Mouse (Mus musculus) embryonic facial prominence, embryonic 13.5 days (tissue): ENCODE measurements at regions not wholly inside any gene's neighbourhood (a gene's known extent, or its start where the extent isn't known, plus 50 kb on each side); places are given as distances from the start of the nearest gene placed in this dataset.

Experiments used
- ATAC-seq: fragments of 200-750 bp; cut with Nextera tagmentation; 2 replicates; pipeline ENCODE4 v1.8.0; 2017; ENCODE audit warnings: low read depth; ENCODE audit not compliant: insufficient number of reproducible peaks, insufficient read depth, low FRiP score, low TSS enrichment
- H3K27ac ChIP-seq: fragments of 300-500 bp; sonication (generic); 2 replicates; pipeline ENCODE4 v1.5.1; 2015; ENCODE audit warnings: moderate library complexity, mild to moderate bottlenecking, inconsistent platforms
- H3K27me3 ChIP-seq: fragments of 300-500 bp; sonication (generic); 2 replicates; pipeline ENCODE4 v1.6.1; 2015; ENCODE audit warnings: mild to moderate bottlenecking, inconsistent platforms
- H3K36me3 ChIP-seq: fragments of 300-500 bp; sonication (generic); 2 replicates; pipeline ENCODE4 v1.6.1; 2015; ENCODE audit warnings: mild to moderate bottlenecking, inconsistent platforms
- H3K4me1 ChIP-seq: fragments of 300-500 bp; sonication (generic); 2 replicates; pipeline ENCODE4 v1.6.1; 2015; ENCODE audit warnings: inconsistent platforms
- H3K4me2 ChIP-seq: fragments of 300-500 bp; sonication (generic); 2 replicates; pipeline ENCODE4 v1.6.1; 2015; ENCODE audit warnings: moderate library complexity, mild to moderate bottlenecking, inconsistent platforms
- H3K4me3 ChIP-seq: fragments of 300-500 bp; sonication (generic); 2 replicates; pipeline ENCODE4 v1.5.1; 2015; ENCODE audit warnings: mild to moderate bottlenecking, inconsistent platforms
- H3K9ac ChIP-seq: fragments of 300-500 bp; sonication (generic); 2 replicates; pipeline ENCODE4 v1.6.1; 2015; ENCODE audit warnings: mild to moderate bottlenecking, inconsistent platforms
- H3K9me3 ChIP-seq: fragments of 300-500 bp; sonication (generic); 2 replicates; pipeline ENCODE4 v1.6.1; 2016; ENCODE audit warnings: inconsistent platforms
- WGBS: fragments of 180-500 bp; shearing (Covaris S2); methylation state at CpG from one replicate; pipeline ENCODE4 v1.1.7; 2015; ENCODE audit warnings: mixed read lengths; 5-methylcytosine and 5-hydroxymethylcytosine counted together

GRCm38 (mm10) chr15:62813093-62813492, 1031.9 kb downstream of the Gsdmc2 start:
- Histone ChIP-seq H3K27me3 (no peaks in the 10 kb centered on the region), H3K4me2 (no peak overlapping the region), H3K4me1 (no peaks in the 10 kb centered on the region), H3K9me3 (no peaks in the 10 kb centered on the region), H3K27ac (no peak overlapping the region), H3K4me3 (no peak overlapping the region), H3K36me3 (no peaks in the 10 kb centered on the region), H3K9ac (no peak overlapping the region)
- ATAC-seq = no peak
- WGBS = 96% methylated on average over 1 of the region's 1 CpGs

DNA sequence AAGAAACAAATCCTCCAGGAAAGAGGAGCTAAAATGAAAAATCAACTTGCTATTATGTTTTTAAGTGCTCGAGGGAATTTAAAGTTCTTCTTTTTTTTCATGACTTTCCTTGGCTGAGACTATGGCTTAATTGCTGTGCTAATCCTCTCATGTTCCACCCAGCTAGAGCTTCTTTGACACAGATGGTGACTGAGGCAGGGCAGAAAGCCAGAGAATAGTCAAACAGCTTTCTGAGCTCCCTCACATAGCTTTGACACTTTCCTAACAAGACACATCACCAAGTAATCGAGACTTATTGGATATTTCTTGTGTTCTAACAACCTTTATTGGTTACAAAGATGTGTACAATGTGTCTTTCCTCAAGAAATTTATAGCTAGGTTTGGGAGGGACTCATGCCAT, 1033.0 kb downstream of the Gsdmc2 start:
- 46% methylated on average over 2 of the region's 2 CpGs for WGBS
- no peak overlapping the region for H3K9ac ChIP-seq
- no peaks in the 10 kb centered on the region for H3K27me3 ChIP-seq
- H3K4me1 ChIP-seq = no peaks in the 10 kb centered on the region
- no peak for ATAC-seq
- no peak overlapping the region for H3K4me2 ChIP-seq
- no peaks in the 10 kb centered on the region for H3K36me3 ChIP-seq
- H3K9me3 ChIP-seq = no peaks in the 10 kb centered on the region
- no peak overlapping the region for H3K4me3 ChIP-seq
- no peak overlapping the region for H3K27ac ChIP-seq

DNA sequence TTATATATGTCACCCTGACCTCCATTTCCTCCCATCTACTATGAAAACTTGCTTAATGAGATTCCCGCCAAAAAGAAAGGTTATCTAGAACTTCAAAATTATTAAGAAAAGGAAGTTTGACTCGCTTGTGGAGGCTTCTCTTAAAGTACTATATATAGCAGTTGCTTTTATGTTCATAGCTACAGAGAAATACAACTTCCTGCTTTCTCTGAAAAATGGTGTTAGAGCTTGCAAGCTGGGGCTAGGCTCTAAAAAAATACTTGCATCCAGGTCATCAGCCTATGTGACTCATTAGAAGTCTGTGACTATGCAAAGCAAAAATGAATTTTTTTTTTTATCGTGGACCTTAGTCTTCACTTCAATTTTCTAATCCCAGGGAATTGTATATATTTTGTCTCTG, 1035.7 kb downstream of the Gsdmc2 start:
- no peaks in the 10 kb centered on the region for H3K4me1 ChIP-seq
- ATAC-seq = no peak
- H3K36me3 ChIP-seq = no peaks in the 10 kb centered on the region
- no peak overlapping the region for H3K9ac ChIP-seq
- H3K9me3 ChIP-seq = no peaks in the 10 kb centered on the region
- no peak overlapping the region for H3K4me2 ChIP-seq
- WGBS = 85% methylated on average over 3 of the region's 3 CpGs
- no peak overlapping the region for H3K27ac ChIP-seq
- H3K27me3 ChIP-seq = no peaks in the 10 kb centered on the region
- no peak overlapping the region for H3K4me3 ChIP-seq

DNA sequence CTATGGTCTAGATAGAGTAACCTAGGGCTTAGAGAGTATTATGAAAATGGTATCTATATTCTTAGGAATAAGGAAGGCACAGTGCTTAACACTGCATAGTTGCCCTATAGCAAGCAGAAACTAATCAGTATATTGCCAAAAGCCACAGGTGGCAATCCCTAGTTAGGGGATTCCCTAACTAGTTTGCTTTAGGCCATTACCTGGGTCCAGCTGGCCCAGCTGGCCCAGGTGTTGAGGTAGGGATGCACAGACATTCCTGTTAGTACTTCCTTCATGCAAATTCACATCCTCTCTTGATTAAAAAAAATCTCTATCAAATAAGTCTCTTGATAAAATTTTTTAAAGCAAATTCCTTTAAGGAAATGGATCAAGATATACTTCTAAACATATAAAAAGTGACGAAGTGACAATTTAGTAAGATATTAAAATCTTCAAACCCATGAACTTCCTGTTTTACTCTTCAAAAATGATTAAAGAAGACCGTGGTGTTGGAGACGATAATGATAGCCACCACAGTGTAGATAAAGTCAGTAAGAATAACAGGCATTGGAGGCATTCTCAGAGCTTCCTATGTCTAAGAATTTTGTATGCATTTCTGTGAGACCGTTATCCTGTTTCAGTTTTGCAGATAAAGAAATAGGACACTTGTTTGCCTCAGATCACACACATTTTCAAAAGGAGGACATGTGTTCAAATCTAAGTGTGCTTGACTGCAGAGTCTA, 1036.7 kb downstream of the Gsdmc2 start:
- Histone ChIP-seq H3K4me3 (no peak overlapping the region), H3K27me3 (no peaks in the 10 kb centered on the region), H3K27ac (no peak overlapping the region), H3K36me3 (no peaks in the 10 kb centered on the region), H3K4me2 (no peak overlapping the region), H3K4me1 (no peaks in the 10 kb centered on the region), H3K9ac (no peak overlapping the region), H3K9me3 (no peaks in the 10 kb centered on the region)
- WGBS = 89% methylated on average over 4 of the region's 4 CpGs
- ATAC-seq = no peak

DNA sequence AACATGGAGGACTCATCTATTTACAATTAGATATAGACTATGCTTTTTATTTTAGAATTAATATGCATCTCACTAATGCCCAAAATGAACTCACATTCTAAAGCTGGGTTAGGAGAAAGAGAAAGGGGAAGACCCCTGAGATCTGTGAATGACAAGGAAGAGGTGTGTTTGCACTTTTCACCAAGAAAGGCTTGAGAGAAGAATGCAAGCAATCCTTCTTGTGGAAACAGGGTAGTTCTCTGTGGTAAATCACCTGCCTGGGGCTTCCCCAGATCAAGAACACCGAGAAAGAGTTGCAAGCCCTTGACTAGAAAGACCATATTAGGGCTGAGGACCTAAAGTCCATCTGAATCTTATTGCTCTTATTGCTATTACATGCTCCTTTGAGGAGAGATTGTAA, 1037.6 kb downstream of the Gsdmc2 start:
- no peak overlapping the region for H3K4me2 ChIP-seq
- no peak overlapping the region for H3K4me3 ChIP-seq
- H3K27me3 ChIP-seq = no peaks in the 10 kb centered on the region
- H3K27ac ChIP-seq = no peak overlapping the region
- H3K9me3 ChIP-seq = no peaks in the 10 kb centered on the region
- no peaks in the 10 kb centered on the region for H3K4me1 ChIP-seq
- ATAC-seq = no peak
- no peak overlapping the region for H3K9ac ChIP-seq
- H3K36me3 ChIP-seq = no peaks in the 10 kb centered on the region
- 79% methylated on average over 1 of the region's 1 CpGs for WGBS

DNA sequence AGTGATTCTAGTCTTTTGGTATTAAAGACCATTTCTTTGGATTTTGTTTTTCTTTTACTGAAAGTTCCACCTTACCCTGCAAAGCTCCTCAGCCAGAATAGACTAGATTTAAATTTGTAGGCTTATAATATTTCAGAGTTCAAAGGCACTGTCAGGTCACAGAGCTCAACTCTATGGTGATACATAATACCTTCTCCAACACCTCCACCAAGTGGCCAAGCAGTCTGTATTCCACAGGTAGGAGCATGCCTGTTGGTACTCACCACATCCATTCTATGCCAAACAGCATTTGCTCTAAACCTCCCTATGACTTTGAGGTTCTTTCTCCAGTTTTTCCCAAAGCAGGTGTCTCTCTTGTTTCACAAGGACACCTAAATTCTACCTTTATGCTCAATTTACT, 1042.2 kb downstream of the Gsdmc2 start:
- Histone ChIP-seq H3K4me3 (no peak overlapping the region), H3K36me3 (no peaks in the 10 kb centered on the region), H3K9ac (no peak overlapping the region), H3K9me3 (no peaks in the 10 kb centered on the region), H3K27me3 (no peaks in the 10 kb centered on the region), H3K4me2 (no peak overlapping the region), H3K4me1 (no peaks in the 10 kb centered on the region), H3K27ac (no peak overlapping the region)
- ATAC-seq = no peak

GRCm38 (mm10) chr15:62798731-62799130, 1046.2 kb downstream of the Gsdmc2 start:
- Histone ChIP-seq H3K9ac (no peak overlapping the region), H3K27ac (no peak overlapping the region), H3K4me2 (no peak overlapping the region), H3K4me3 (no peak overlapping the region), H3K27me3 (no peaks in the 10 kb centered on the region), H3K36me3 (no peaks in the 10 kb centered on the region), H3K4me1 (no peaks in the 10 kb centered on the region), H3K9me3 (no peaks in the 10 kb centered on the region)
- 78% methylated on average over 4 of the region's 4 CpGs for WGBS
- no peak for ATAC-seq

DNA sequence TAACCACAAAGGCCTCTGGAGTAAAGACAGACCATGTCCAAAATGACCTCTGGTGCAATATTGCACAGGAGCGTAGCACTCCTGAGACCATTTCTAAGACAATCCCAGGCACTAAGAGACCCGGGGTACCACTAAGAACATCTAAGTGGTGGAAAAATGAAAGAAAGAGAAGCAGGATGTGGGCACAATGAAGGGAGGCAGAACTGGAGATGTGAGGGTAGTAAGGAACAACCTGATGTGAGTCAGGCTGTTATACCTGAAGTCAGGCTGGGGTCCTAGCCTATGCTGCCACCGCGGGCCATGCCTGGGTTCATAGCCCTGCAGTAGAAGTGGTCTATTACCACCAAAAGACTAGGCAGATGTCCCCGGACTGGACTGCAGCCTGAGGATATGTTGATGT, 1051.4 kb downstream of the Gsdmc2 start:
- Histone ChIP-seq H3K4me3 (no peak overlapping the region), H3K4me1 (no peaks in the 10 kb centered on the region), H3K27ac (no peak overlapping the region), H3K27me3 (no peaks in the 10 kb centered on the region), H3K9me3 (no peaks in the 10 kb centered on the region), H3K4me2 (no peak overlapping the region), H3K36me3 (no peaks in the 10 kb centered on the region), H3K9ac (no peak overlapping the region)
- 88% methylated on average over 5 of the region's 5 CpGs for WGBS
- no peak for ATAC-seq

DNA sequence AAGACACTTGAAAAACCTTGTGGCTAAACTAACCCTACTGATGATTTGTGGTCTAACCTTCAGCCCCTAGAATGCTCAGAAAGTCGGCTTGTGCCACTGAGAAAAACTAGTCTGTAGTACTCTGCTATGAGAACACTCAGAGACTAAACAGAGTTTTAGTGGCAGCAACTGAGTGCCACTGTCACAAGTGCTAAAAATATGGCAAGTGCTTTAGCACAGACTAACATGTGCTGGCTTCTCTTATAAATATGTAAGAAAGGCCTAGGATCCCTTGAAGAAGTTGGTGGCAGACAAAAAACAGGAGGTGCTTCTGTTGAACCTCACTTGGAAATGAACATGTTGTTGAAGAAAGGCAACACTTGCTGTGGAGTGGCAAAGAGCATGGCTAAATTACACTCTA, 1052.9 kb downstream of the Gsdmc2 start:
- H3K27ac ChIP-seq = no peak overlapping the region
- H3K27me3 ChIP-seq = no peaks in the 10 kb centered on the region
- no peaks in the 10 kb centered on the region for H3K4me1 ChIP-seq
- H3K9ac ChIP-seq = no peak overlapping the region
- H3K4me3 ChIP-seq = no peak overlapping the region
- no peaks in the 10 kb centered on the region for H3K36me3 ChIP-seq
- no peak for ATAC-seq
- no peak overlapping the region for H3K4me2 ChIP-seq
- no peaks in the 10 kb centered on the region for H3K9me3 ChIP-seq
- WGBS = 91% methylated on average over 1 of the region's 1 CpGs

DNA sequence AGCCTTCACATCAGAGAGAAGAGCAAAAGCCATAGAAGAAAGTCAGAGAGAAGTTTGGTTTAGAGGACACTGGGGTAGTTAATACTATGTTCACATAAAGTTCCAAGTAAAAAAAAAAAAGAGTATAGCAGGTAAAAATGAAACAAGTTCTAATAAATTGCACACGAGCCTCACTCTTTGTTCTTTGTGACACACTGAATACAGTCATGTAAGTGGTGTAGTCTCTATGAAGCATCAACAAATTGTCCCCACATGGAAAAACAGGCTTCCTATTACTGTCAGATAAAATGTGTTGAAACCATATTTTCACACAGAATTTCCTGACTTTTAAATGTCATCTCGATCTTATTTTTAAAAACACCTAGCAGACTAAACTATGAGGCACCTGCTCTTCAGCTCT, 1057.2 kb downstream of the Gsdmc2 start:
- Histone ChIP-seq H3K9me3 (no peaks in the 10 kb centered on the region), H3K36me3 (no peaks in the 10 kb centered on the region), H3K4me3 (no peak overlapping the region), H3K27me3 (no peaks in the 10 kb centered on the region), H3K9ac (no peak overlapping the region), H3K4me1 (no peaks in the 10 kb centered on the region), H3K4me2 (no peak overlapping the region), H3K27ac (no peak overlapping the region)
- ATAC-seq = no peak
- WGBS = 83% methylated on average over 2 of the region's 2 CpGs

DNA sequence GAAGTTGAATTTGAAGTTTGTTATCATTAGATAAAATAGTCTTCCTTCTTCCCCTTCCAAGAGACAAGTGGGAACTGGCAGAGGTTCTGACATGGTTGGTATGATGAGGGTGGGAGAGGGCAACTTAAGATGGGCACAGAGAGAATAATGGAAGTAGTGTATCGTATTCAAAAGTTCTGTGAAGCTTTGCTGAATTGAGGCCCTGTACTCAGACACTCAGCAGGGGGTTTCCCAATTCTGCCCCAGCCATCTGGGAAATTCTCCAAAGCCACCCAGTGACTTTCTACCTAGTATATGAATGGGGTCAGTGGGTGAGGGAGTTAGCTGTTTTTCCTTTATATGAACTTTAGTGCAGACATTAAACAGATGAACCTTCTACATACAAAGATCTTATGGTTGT, 1058.7 kb downstream of the Gsdmc2 start:
- no peaks in the 10 kb centered on the region for H3K27me3 ChIP-seq
- H3K4me3 ChIP-seq = no peak overlapping the region
- H3K9me3 ChIP-seq = no peaks in the 10 kb centered on the region
- no peak overlapping the region for H3K27ac ChIP-seq
- no peak overlapping the region for H3K4me2 ChIP-seq
- 56% methylated on average over 1 of the region's 1 CpGs for WGBS
- H3K4me1 ChIP-seq = no peaks in the 10 kb centered on the region
- ATAC-seq = no peak
- no peak overlapping the region for H3K9ac ChIP-seq
- no peaks in the 10 kb centered on the region for H3K36me3 ChIP-seq

DNA sequence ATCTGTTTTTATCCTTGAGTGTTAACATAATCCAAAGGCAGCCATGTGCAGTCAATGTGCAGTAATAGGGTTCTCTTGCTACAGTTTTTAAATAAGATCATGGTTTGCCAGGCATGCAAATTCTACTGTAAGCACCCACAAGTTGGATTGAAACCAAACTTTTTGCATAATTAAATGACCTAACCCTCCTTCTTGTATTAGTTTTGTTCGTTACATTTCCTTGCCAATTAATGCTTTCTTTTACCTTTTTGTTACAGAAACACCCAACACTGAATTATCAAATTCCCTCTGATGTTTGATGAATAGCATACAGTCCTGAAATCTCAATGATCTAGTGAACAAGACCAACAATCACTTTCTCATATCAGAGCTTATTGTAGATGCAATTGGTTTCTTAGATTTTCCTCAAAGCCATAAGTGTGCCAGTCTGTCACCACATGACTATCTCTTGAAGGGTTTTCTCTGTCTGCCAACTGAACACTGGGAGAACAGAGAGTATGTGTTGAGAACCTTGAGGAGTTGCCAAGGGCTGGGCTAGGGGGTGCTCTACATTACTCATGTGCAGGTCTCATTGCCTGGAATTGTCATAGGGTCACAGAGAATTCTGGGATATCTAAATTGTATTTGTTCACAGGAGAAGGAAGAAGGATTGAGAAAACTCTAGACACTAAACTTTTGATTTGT, 1060.4 kb downstream of the Gsdmc2 start:
- H3K9me3 ChIP-seq = no peaks in the 10 kb centered on the region

More for the DNA sequence above, 1060.4 kb downstream of the Gsdmc2 start:
- H3K4me1 ChIP-seq = no peaks in the 10 kb centered on the region
- H3K9ac ChIP-seq = no peak overlapping the region
- no peak for ATAC-seq
- H3K36me3 ChIP-seq = no peaks in the 10 kb centered on the region
- no peaks in the 10 kb centered on the region for H3K27me3 ChIP-seq
- 77% methylated on average over 1 of the region's 1 CpGs for WGBS
- H3K4me2 ChIP-seq = no peak overlapping the region
- H3K4me3 ChIP-seq = no peak overlapping the region
- H3K27ac ChIP-seq = no peak overlapping the region
